Mouse (Mus musculus): ENCODE data around the gene Vamp1.

GRCm38 (mm10) chr6:125225518-125226115 lies 10.3 kb downstream of the Vamp1 start:
- TF ChIP-seq USF1 (IDR thresholded peaks at IDR 0.05; ENCODE audit: low read depth) = no peak
- TF ChIP-seq SRF (IDR thresholded peaks at IDR 0.05; ENCODE audit: control insufficient read depth, insufficient read length, low read depth) = no peak
- no peak for TF ChIP-seq POLR2A (IDR thresholded peaks at IDR 0.05; ENCODE audit: insufficient read length, low read depth)
- TF ChIP-seq MAX (IDR thresholded peaks at IDR 0.05; ENCODE audit: low read depth) = no peak
- no peak for TF ChIP-seq MYOD1 (IDR thresholded peaks at IDR 0.05; ENCODE audit: control insufficient read depth in 1 of 3, insufficient read length in 2 of 3, low read depth in 2 of 3)
- TF ChIP-seq TCF12 (IDR thresholded peaks at IDR 0.05; ENCODE audit: insufficient read depth, poor library complexity, severe bottlenecking) = no peak
- TF ChIP-seq REST (IDR thresholded peaks at IDR 0.05; ENCODE audit: insufficient read depth, insufficient read length) = no peak
- TF ChIP-seq POLR2AphosphoS2 (IDR thresholded peaks at IDR 0.05; ENCODE audit: insufficient read length, low read depth) = no peak
- no peak for TF ChIP-seq TCF3 (IDR thresholded peaks at IDR 0.05; ENCODE audit: insufficient read length, low read depth)
- no peak for TF ChIP-seq E2F4 (IDR thresholded peaks at IDR 0.05; ENCODE audit: insufficient read depth)
